Mouse (Mus musculus) kidney, adult 10 weeks (tissue): ENCODE results near the gene Dhrs1. TPM values are rescaled to one million over a fixed set of nuclear protein-coding genes. Genes with fewer than 3 reads are reported as not detected.

Experiments used
- polyA plus RNA-seq: library from polyadenylated mRNA; stranded (reverse); fragments of 350-450 nt; fragmentation: Illumina TruSeq; extraction: RNeasy Lipid Tissue Mini Kit (QIAGEN cat#74804); gene quantifications from one replicate; pipeline ENCODE4 v1.2.3, GENCODE M21; 2014; ENCODE audit warnings: low read depth, low replicate concordance

The Dhrs1 gene
- 25.8 TPM for polyA plus RNA-seq

DNA sequence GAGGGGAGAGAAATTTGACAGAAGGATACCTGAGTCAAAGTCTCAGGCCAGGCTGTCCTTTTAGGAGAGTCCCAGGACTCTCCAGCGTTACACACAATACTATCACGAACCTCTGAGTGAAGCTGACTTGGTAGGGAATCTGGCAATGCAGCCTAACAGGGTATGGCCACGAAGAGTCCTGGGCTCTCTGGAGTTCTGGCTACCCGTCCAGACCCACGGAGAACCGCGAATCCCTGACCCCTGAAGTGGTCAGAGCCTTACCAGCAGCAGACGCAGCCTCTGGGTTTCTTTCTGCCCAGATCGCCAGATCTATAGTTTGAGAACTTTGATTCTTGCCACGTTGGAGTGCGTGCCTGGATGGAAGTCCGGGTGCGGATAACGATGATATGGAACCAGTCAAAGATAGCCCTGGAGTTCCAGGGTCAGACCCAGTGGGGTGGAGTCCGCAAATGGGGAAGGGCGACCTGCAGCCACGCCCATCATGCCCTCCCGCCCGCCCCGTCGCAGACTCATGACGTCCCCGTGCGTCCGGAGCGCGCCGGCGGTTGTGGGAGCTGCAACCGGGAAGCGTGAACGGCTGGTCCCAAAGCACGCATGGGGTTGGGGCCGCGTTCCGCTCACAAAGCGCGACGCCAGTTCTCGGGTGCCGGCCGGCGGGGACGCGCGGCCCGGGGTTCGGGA is at the start of gene Dhrs1, which contains the start of gene Nop9:
Dhrs1 (minus strand) TSS at position 511 of the 681 bp plus-strand sequence.
Nop9 (plus strand) TSS at position 514 of the 681 bp plus-strand sequence.

DNA sequence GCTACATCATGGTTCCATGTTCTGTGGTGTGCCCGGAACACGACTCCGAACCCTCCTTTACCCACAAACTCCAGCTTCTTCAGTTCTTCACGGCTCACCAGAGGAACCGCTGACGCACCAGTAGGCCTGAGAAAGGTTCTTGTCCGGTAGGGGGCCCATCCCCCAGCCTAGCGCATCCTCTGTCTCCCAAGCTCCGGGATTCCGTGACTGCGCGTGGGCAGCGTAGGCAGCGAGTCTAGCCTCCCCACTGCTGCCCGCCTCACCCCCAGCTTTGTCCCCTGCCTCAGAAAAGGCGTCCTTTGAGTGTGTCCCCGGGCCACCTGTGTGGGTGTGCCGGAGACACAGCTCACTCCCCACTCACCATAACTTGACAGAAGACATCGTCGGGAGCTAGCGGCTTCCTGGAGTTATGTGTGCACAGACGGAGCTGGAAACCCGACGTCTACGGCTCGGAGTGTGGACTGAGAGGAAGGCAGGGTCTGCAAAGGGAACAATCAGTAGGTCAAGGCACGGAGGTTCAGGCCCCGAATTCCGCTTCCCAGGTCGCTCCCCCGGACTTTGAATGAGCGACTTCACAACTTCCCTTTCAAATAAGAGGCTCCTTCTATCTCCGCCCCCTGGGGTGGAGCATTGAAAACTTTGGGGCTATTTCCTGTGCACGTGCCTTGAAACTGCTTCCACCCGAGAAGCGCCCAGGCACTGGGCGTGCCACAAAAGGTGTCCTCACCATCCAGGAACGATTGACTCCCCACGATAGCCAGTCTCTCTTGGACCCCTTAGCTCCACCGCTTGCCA is 43.0 kb upstream of the Dhrs1 start, which contains the start of gene Ripk3:
Ripk3 (minus strand) TSS at position 610 of the 795 bp plus-strand sequence.

DNA sequence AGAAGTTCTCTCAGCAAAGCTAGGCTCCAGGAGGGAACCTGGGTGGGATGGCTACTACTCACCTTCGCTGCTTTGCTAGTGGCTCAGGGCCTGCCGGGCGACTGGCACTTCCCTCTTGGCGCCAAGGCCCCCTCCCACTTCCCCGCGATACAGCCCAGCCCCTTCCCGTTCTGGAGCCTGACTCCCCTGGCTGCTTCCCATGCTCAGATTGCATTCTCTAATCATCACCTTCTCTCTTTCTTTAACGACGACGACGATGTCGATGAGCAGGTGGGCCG is 38.4 kb upstream of the Dhrs1 start, which contains the start of gene Adcy4:
Adcy4 (minus strand) TSS at position 138 of the 278 bp plus-strand sequence.

DNA sequence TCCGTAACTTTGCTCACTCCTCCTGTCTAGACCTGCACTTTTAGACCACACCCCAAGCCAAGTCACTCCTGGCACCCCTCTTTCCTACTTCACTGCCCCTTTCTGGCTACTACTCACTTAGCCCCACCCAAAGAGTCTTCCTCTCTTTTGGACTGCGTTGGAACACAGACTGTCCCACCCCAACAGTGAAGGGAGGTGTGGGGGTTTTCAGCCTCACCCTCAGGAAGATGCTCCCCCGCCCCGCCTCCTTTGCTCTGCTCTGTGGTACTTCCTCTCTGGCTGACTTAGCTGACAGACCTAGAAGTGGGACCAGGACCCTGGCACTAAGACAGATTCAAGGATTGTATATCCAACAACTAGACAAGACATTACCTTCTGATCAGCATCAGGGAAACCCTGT is 20.2 kb upstream of the Dhrs1 start, which contains the start of gene Ltb4r1:
Ltb4r1 (plus strand) TSS at position 267 of the 400 bp plus-strand sequence.

DNA sequence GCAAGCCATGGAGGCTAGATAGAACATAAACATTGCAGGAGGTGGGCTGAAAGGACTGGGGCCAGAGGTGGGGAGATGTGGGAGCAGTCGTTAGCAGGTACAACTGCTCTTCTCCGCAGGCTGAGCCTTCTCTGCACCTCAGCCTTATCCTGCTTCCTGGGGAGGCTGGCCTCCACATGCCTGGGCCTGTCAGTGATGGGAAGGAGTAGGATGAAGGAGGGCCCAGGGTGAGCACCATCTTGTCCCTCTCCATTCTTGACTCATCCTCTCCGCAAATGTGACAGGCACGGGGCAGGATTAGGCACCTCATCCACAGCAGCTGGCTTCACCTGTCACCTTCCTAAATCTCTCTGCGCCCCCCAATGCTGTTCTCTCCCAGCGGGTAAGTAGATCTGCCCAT is 15.7 kb upstream of the Dhrs1 start, which contains the start of gene Ltb4r2:
Ltb4r2 (plus strand) TSS at position 266 of the 400 bp plus-strand sequence.

DNA sequence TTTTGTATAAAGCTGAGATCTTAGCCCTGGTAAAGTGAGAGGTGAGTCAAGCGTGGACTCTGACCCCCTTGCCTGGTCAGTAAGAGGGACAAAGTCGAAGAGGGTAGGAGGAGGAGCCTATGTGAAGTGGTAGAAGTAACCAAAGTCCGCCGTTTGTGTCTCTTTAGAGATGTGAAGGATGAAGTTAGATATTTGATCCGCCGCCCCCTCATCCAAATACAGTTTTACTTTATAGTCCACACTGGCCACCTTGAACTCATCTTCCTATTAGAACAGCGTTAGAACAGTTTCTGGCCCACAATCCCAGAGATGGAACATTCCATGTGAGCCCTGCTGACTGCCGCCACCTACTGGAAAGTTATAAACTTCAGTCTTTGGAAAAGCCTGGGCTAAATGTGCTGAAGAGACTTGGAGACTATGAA is 12.9 kb upstream of the Dhrs1 start, which contains the start of gene Cideb:
Cideb (minus strand) TSS at position 96 of the 422 bp plus-strand sequence.

DNA sequence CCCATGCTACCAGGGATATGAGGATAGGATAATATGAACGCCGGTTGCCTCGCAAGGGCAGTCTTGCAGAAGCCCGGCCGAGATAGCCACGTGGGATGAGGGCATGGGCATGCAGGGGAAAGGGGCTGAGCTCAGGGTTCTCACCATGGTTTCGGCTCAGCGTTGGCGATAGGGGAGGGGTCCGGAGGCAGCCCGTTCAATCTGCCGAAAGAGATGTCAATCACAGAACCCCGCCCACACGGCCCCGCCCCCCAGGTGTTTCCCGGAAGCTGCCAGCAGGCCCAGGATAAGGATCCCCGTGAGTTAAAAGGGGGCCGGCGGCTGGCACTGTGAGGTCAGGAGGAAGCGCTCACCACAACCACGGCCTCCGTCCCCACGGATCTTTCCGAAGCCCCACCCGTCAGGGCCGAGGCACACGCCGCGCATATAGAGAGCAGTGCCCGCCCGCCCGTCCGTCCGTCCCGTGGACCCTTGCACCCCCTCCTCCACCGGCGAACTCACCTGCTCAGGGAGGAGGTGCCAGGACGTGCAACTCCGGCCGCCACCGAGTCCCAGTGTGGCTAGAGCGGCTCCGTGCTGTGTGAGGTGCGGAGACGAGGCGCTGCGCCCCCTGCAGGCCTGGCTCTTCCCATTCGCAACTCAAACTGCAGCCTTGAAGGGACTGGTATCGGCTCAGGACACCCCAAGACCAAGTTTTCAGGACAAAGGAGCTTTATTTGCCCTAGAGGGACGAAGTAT is 23.6 kb downstream of the Dhrs1 start, which contains the start of gene Rabggta:
Rabggta (minus strand) TSS at position 564 of the 738 bp plus-strand sequence.

DNA sequence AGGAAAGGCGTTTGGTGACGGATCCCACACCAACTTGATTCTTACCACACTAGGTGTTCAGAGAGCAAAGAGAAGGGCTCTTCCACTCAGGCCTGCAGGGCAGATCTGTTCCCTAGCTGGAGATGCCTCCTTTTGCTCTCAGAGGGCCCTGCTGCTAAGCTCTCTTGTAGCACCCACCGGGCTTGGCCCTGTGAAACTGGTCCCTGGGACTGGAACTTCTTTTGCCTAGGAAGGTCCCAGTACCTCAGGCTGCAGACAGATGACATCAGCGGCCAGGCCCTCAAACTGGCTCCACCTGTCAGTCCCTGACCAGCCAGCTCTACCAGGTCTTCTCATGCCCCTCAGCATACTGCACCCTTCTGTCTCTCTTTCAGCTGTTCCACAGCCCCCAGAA is 31.8 kb downstream of the Dhrs1 start, which contains the start of gene Tgm1:
Tgm1 (minus strand) TSS at position 198 of the 394 bp plus-strand sequence.

Other genes starting within 250 kb of the Dhrs1 start
- gene Cpne6, start 235.2 kb downstream of the Dhrs1 start, polyA plus RNA-seq: not detected
- gene Nrl, start 220.7 kb downstream of the Dhrs1 start, polyA plus RNA-seq: not detected
- 2.1 TPM for gene Pck2, start 205.4 kb downstream of the Dhrs1 start, polyA plus RNA-seq
- gene Dcaf11, start 185.7 kb downstream of the Dhrs1 start, polyA plus RNA-seq: 33.8 TPM
- not detected for gene A730061H03Rik, start 185.3 kb downstream of the Dhrs1 start, polyA plus RNA-seq
- gene Fitm1, start 170.1 kb downstream of the Dhrs1 start, polyA plus RNA-seq: not detected
- 112 TPM for gene Psme1, start 167.6 kb downstream of the Dhrs1 start, polyA plus RNA-seq
- gene Emc9, start 160.4 kb downstream of the Dhrs1 start, polyA plus RNA-seq: 6.6 TPM
- 55.1 TPM for gene Psme2, start 154.6 kb downstream of the Dhrs1 start, polyA plus RNA-seq
- gene Rnf31, start 154.0 kb downstream of the Dhrs1 start, polyA plus RNA-seq: 1.1 TPM
- 18.5 TPM for gene Irf9, start 142.1 kb downstream of the Dhrs1 start, polyA plus RNA-seq
- 0.53 TPM for gene Rec8, start 127.7 kb downstream of the Dhrs1 start, polyA plus RNA-seq
- gene Ipo4, start 109.7 kb downstream of the Dhrs1 start, polyA plus RNA-seq: 5.9 TPM
- 0.24 TPM for gene Gm49378, start 107.8 kb downstream of the Dhrs1 start, polyA plus RNA-seq
- gene Tm9sf1, start 101.9 kb downstream of the Dhrs1 start, polyA plus RNA-seq: 44.5 TPM
- not detected for gene Tssk4, start 95.5 kb downstream of the Dhrs1 start, polyA plus RNA-seq
- gene Mdp1, start 85.2 kb downstream of the Dhrs1 start, polyA plus RNA-seq: 20.2 TPM
- 33.6 TPM for gene Gmpr2, start 73.7 kb downstream of the Dhrs1 start, polyA plus RNA-seq
- 55.2 TPM for gene Nedd8, start 73.6 kb downstream of the Dhrs1 start, polyA plus RNA-seq
- gene Tinf2, start 63.9 kb downstream of the Dhrs1 start, polyA plus RNA-seq: 7.2 TPM
- gene Tgm1, start 31.8 kb downstream of the Dhrs1 start, polyA plus RNA-seq: 1.2 TPM
- 0.65 TPM for gene Rabggta, start 23.4 kb downstream of the Dhrs1 start, polyA plus RNA-seq
- 3.4 TPM for gene Nop9, start within 50 bp of the Dhrs1 start, polyA plus RNA-seq
- gene Cideb, start 12.8 kb upstream of the Dhrs1 start, polyA plus RNA-seq: 16.4 TPM
- gene Ltb4r2, start 15.7 kb upstream of the Dhrs1 start, polyA plus RNA-seq: 0.24 TPM
- not detected for gene Ltb4r1, start 20.3 kb upstream of the Dhrs1 start, polyA plus RNA-seq
- 0.16 TPM for gene Adcy4, start 38.4 kb upstream of the Dhrs1 start, polyA plus RNA-seq
- gene Ripk3, start 43.2 kb upstream of the Dhrs1 start, polyA plus RNA-seq: 0.73 TPM
- 1.1 TPM for gene Nfatc4, start 77.5 kb upstream of the Dhrs1 start, polyA plus RNA-seq
- gene Nynrin, start 108.3 kb upstream of the Dhrs1 start, polyA plus RNA-seq: 0.40 TPM
- gene Cbln3, start 138.7 kb upstream of the Dhrs1 start, polyA plus RNA-seq: not detected
- 8.8 TPM for gene Khnyn, start 139.3 kb upstream of the Dhrs1 start, polyA plus RNA-seq
- 19.8 TPM for gene Sdr39u1, start 154.6 kb upstream of the Dhrs1 start, polyA plus RNA-seq
- gene Cma1, start 199.0 kb upstream of the Dhrs1 start, polyA plus RNA-seq: not detected
- not detected for gene Cma2, start 205.3 kb upstream of the Dhrs1 start, polyA plus RNA-seq